Mouse (Mus musculus) lung, postnatal 0 days (tissue): ENCODE measurements around the gene Syt7.

Source experiments
- CTCF ChIP-seq: IDR thresholded peaks from 2 replicates; pipeline ENCODE4 v1.5.1; 2016; ENCODE audit warnings: antibody characterized with exemption, mild to moderate bottlenecking
- EP300 ChIP-seq: IDR thresholded peaks from 2 replicates; pipeline ENCODE4 v1.6.1; 2016; ENCODE audit warnings: antibody characterized with exemption, mild to moderate bottlenecking, control low read depth

- TF ChIP-seq EP300 (no peak), CTCF (no peak)
Measured at GRCm38 (mm10) chr19:10429371-10429770, 40.5 kb downstream of the Syt7 start.
